Mouse (Mus musculus) C2C12 (cell line): ENCODE measurements around the gene Ksr2.

ENCODE experiments used
- CEBPB ChIP-seq: IDR thresholded peaks from one replicate; pipeline ENCODE4 v1.6.1; 2011; ENCODE audit warnings: low read depth, mild to moderate bottlenecking, control low read depth, moderate library complexity
- CTCF ChIP-seq: IDR thresholded peaks from one replicate; pipeline ENCODE4 v1.5.1; 2011; ENCODE audit not compliant: control insufficient read depth, insufficient read depth, insufficient read length
- FOSL1 ChIP-seq: IDR thresholded peaks from one replicate; pipeline ENCODE4 v1.8.0; 2011; ENCODE audit warnings: mild to moderate bottlenecking, low read length; ENCODE audit not compliant: poor library complexity, insufficient read depth, severe bottlenecking
- MAX ChIP-seq: IDR thresholded peaks from one replicate; pipeline ENCODE4 v1.6.1; 2011; ENCODE audit warnings: mild to moderate bottlenecking, control low read depth
- MYOD1 ChIP-seq: IDR thresholded peaks from one replicate; pipeline ENCODE4 v1.6.1; 2011; ENCODE audit warnings: low read depth; ENCODE audit not compliant: control insufficient read depth, insufficient read length
- MYOG ChIP-seq: IDR thresholded peaks from one replicate; pipeline ENCODE4 v1.6.1; 2011; ENCODE audit not compliant: control insufficient read depth, insufficient read length; ENCODE audit errors: extremely low read depth
- USF1 ChIP-seq: IDR thresholded peaks from one replicate; pipeline ENCODE4 v1.6.1; 2011; ENCODE audit warnings: low read depth, mild to moderate bottlenecking, control low read depth, moderate library complexity

DNA sequence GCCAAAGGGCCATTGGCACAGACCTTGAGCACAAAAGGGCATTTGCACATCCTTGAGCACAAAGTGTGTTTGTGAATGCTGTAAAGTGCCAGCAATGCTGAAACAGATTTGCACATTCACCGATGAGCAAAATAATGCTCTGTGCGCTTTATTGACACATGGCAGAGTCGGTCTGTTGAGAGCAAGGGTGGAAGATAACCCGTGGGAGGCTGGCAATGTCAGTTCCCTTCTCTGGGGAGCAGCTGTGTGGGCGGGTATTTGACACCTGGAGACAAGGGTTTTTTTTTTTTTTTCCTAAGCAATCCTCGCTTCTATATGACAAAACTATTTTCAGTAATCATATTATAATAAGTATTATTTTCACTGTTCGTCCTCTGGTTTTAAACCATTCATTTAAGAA is 389.8 kb downstream of the Ksr2 start:
- no peak for TF ChIP-seq CTCF
- TF ChIP-seq USF1: no peak
- TF ChIP-seq CEBPB: no peak
- TF ChIP-seq MAX: no peak
- TF ChIP-seq MYOG: no peak
- TF ChIP-seq FOSL1: no peak
- no peak for TF ChIP-seq MYOD1
